Mouse (Mus musculus) layer of hippocampus, adult 11-12 months (tissue): ENCODE data around the gene Dera.

Source experiments
- DNase-seq: peaks from one replicate; pipeline ENCODE4 v3.0.0; 2022; ENCODE audit warnings: low spot score

Dera gene

GRCm38 (mm10) chr6:137887258-137887657 is 132.9 kb downstream of the Dera start:
- no peak for DNase-seq

GRCm38 (mm10) chr6:137897671-137898070 is 143.3 kb downstream of the Dera start:
- no peak for DNase-seq

GRCm38 (mm10) chr6:137901255-137901654 is 146.9 kb downstream of the Dera start:
- no peak for DNase-seq
